Mouse (Mus musculus) adrenal gland, adult 18-20 months (tissue): ENCODE data around the gene Lrrc25. TPM values are rescaled to one million over a fixed set of nuclear protein-coding genes. Genes with fewer than 3 reads are reported as not detected.

Source experiments
- total RNA-seq, 2 experiments: library from RNA; stranded (reverse); gene quantifications; 1 replicate in 1 of 2; 2 replicates in 1 of 2; pipeline ENCODE4 v1.2.3; 2021

Lrrc25 gene
- total RNA-seq, 2 experiments from 2014 or later: 1.4 to 3.0 TPM

Other genes with a start within 250 kb of the Lrrc25 start
- gene Comp, start 242.6 kb upstream of the Lrrc25 start, total RNA-seq: under 1 TPM in 1 of 2 experiments, not detected in 1; 0.35 TPM
- 10 to 100 TPM; 19.3 to 22.3 TPM for gene Crtc1, start 176.6 kb upstream of the Lrrc25 start, total RNA-seq
- gene Klhl26, start 139.2 kb upstream of the Lrrc25 start, total RNA-seq: 10 to 100 TPM; 26.0 to 27.0 TPM
- gene Tmem59l, start 128.8 kb upstream of the Lrrc25 start, total RNA-seq: 10 to 100 TPM; 20.4 to 26.4 TPM
- gene Crlf1, start 123.0 kb upstream of the Lrrc25 start, total RNA-seq: 1 to 10 TPM in 1 of 2 experiments, under 1 TPM in 1; 0.74 to 1.6 TPM
- gene Rex1bd, start 109.4 kb upstream of the Lrrc25 start, total RNA-seq: 100 to 1,000 TPM; 155 to 174 TPM
- 1,000 to 10,000 TPM; 1,449 to 1,570 TPM for gene Uba52, start 105.4 kb upstream of the Lrrc25 start, total RNA-seq
- gene Fkbp8, start 88.4 kb upstream of the Lrrc25 start, total RNA-seq: 100 to 1,000 TPM; 257 to 332 TPM
- gene Kxd1, start 88.2 kb upstream of the Lrrc25 start, total RNA-seq: 10 to 100 TPM; 68.1 to 76.3 TPM
- gene Ell, start 76.7 kb upstream of the Lrrc25 start, total RNA-seq: 10 to 100 TPM; 23.1 to 26.6 TPM
- 100 to 1,000 TPM; 115 to 165 TPM for gene Isyna1, start 21.8 kb upstream of the Lrrc25 start, total RNA-seq
- 10 to 100 TPM; 78.5 to 86.9 TPM for gene Ssbp4, start 7.3 kb upstream of the Lrrc25 start, total RNA-seq
- 1 to 10 TPM; 2.2 to 6.4 TPM for gene Gdf15, start 16.3 kb downstream of the Lrrc25 start, total RNA-seq
- 100 to 1,000 TPM; 101 to 153 TPM for gene Pgpep1, start 44.2 kb downstream of the Lrrc25 start, total RNA-seq
- 10 to 100 TPM; 73.2 to 75.9 TPM for gene Lsm4, start 57.1 kb downstream of the Lrrc25 start, total RNA-seq
- gene Jund, start 82.8 kb downstream of the Lrrc25 start, total RNA-seq: 100 to 1,000 TPM; 228 to 252 TPM
- gene Iqcn, start 87.3 kb downstream of the Lrrc25 start, total RNA-seq: under 1 TPM in 1 of 2 experiments, not detected in 1; 0.10 TPM
- under 1 TPM in 1 of 2 experiments, not detected in 1; 0.53 TPM for gene Gm3336, start 102.4 kb downstream of the Lrrc25 start, total RNA-seq
- under 1 TPM; 0.42 to 0.86 TPM for gene Pde4c, start 107.6 kb downstream of the Lrrc25 start, total RNA-seq
- 10 to 100 TPM; 52.4 to 60.4 TPM for gene Rab3a, start 138.5 kb downstream of the Lrrc25 start, total RNA-seq
- gene Mpv17l2, start 144.8 kb downstream of the Lrrc25 start, total RNA-seq: 100 to 1,000 TPM in 1 of 2 experiments, 10 to 100 TPM in 1; 94.9 to 120 TPM
- gene Pik3r2, start 160.6 kb downstream of the Lrrc25 start, total RNA-seq: 10 to 100 TPM; 30.5 to 36.5 TPM
- gene Mast3, start 188.9 kb downstream of the Lrrc25 start, total RNA-seq: 10 to 100 TPM; 15.6 to 16.7 TPM
- gene Il12rb1, start 192.3 kb downstream of the Lrrc25 start, total RNA-seq: under 1 TPM; 0.66 to 0.77 TPM
- 1 to 10 TPM; 8.3 to 8.7 TPM for gene Arrdc2, start 223.6 kb downstream of the Lrrc25 start, total RNA-seq
- gene Kcnn1, start 247.1 kb downstream of the Lrrc25 start, total RNA-seq: 1 to 10 TPM; 2.2 to 2.8 TPM